ENCODE assay signal across 10 mouse cellular contexts in the genomic region with DNA sequence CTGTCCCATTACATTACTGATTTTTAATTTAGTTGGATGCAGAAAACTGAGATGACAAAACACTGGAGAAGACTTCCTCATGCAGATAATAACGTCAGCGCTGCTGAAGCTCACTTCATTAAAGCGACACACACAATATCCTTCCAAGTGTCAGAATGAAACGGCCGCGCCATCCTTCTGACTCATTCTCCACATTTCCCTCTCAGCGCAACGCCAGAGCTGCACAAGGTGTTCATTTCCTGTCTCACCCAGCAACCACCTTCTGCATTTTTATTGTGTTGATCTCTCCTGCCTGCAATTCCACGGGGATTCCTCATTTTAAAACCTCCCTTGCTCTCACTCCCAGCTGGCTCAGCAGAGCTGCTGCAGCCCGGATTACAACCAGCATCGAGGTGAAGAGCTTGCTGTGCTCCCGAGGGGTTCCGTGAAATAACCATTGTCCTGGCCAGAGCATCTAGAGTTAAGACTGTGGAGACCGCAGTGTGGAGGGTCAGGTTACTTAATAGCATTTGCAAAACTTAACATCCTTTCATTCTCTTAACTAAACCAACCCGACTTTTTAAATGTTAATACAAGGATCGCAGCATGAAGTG.
DNase-seq lines count a peak whose midpoint lies in the region; ATAC-seq lines count a peak whose summit lies in the region.
"Had no signal": no experiment of that assay in that cellular context is flagged by ENCODE, and none has a peak within 500 bp of the region (broad histone marks: within the 10 kb centered on the region; RNA-seq: fewer than 3 reads in every experiment).

No protein-coding gene starts in this region.

- peak overlapping the region; percentile 1; the same call in 1 of the 2 replicates for H3K4me3 ChIP-seq in heart, embryonic 15.5 days
- H3K4me3 ChIP-seq in embryonic facial prominence, embryonic 12.5 days: no peak overlapping the region
- peak overlapping the region; percentile 36; the same call in 1 of the 2 replicates for H3K4me3 ChIP-seq in midbrain, embryonic 10.5 days

- no peaks in the 10 kb centered on the region for H3K27me3 ChIP-seq in heart, embryonic 15.5 days
- H3K27me3 ChIP-seq in embryonic facial prominence, embryonic 12.5 days: no peaks in the 10 kb centered on the region; the same call in 1 of the 2 replicates
- H3K27me3 ChIP-seq in midbrain, embryonic 10.5 days (ENCODE audit: low read depth, poor library complexity, severe bottlenecking): peaks cover 27% of the 10 kb centered on the region

- no peaks in the 10 kb centered on the region for H3K36me3 ChIP-seq in heart, embryonic 15.5 days
- H3K36me3 ChIP-seq in embryonic facial prominence, embryonic 12.5 days: no peaks in the 10 kb centered on the region
- H3K36me3 ChIP-seq in midbrain, embryonic 10.5 days: no peaks in the 10 kb centered on the region

- whole genome bisulfite sequencing in heart, embryonic 15.5 days: 30% methylated on average over 16 of the region's 16 CpGs
- 12% methylated on average over 16 of the region's 16 CpGs for whole genome bisulfite sequencing in embryonic facial prominence, embryonic 12.5 days
- 19% methylated on average over 16 of the region's 16 CpGs for WGBS in midbrain, embryonic 10.5 days

- peak overlapping the region; percentile 35 for H3K9ac ChIP-seq in heart, embryonic 15.5 days
- H3K9ac ChIP-seq in embryonic facial prominence, embryonic 12.5 days: 0 out of 2 replicates have a peak overlapping the region, but pooled peaks have one; percentile 8

- no peak for ATAC-seq in heart, embryonic 15.5 days (replicated peaks; ENCODE audit: insufficient number of reproducible peaks, insufficient read depth, low FRiP score, low read depth)
- peak; percentile 60 for ATAC-seq in CD4-positive, CD25-positive, alpha-beta regulatory T cell, adult 4 months
- ATAC-seq in embryonic facial prominence, embryonic 12.5 days (ENCODE audit: insufficient number of reproducible peaks, insufficient read depth, low FRiP score, low TSS enrichment): no peak
- no peak for ATAC-seq in erythroblast, adult 5-6 weeks (replicated peaks; ENCODE audit: low FRiP score, poor library complexity, severe bottlenecking)

- peak overlapping the region; percentile 52 for H3K4me2 ChIP-seq in heart, embryonic 15.5 days
- peak overlapping the region; percentile 36 for H3K4me2 ChIP-seq in embryonic facial prominence, embryonic 12.5 days (replicated peaks)

- H3K27ac ChIP-seq in heart, embryonic 15.5 days: no peak overlapping the region
- 0 out of 2 replicates have a peak overlapping the region, but pooled peaks have one; percentile 9 for H3K27ac ChIP-seq in embryonic facial prominence, embryonic 12.5 days
- no peak overlapping the region; the same call in 1 of the 2 replicates for H3K27ac ChIP-seq in midbrain, embryonic 10.5 days (replicated peaks)

- DNase-seq in heart, postnatal 36 days: no peak
- no peak for DNase-seq in midbrain, embryonic 10.5 days (ENCODE audit: low spot score)
- no peak for DNase-seq in c-Kit-positive CD71-positive TER-119-positive erythroid progenitor cells, embryonic 14.5 days (ENCODE audit: low spot score)
- DNase-seq in spleen, postnatal 14 days (ENCODE audit: low spot score in 2 of 2): no peak
- DNase-seq: adrenal gland, postnatal 14 days; kidney, adult 9 months had no signal

- peaks cover 21% of the 10 kb centered on the region for H3K4me1 ChIP-seq in heart, embryonic 15.5 days (replicated peaks)
- H3K4me1 ChIP-seq in embryonic facial prominence, embryonic 12.5 days: peaks cover 22% of the 10 kb centered on the region
- H3K4me1 ChIP-seq in midbrain, embryonic 10.5 days: peaks cover 42% of the 10 kb centered on the region

- no peaks in the 10 kb centered on the region for H3K9me3 ChIP-seq in heart, embryonic 15.5 days (replicated peaks)
- H3K9me3 ChIP-seq in embryonic facial prominence, embryonic 12.5 days: 0 out of 2 replicates have a peak, but pooled peaks cover 3% of the 10 kb centered on the region
- H3K9me3 ChIP-seq in midbrain, embryonic 10.5 days (replicated peaks): 0 out of 2 replicates have a peak, but pooled peaks cover 7% of the 10 kb centered on the region

- intact Hi-C loops in heart, postnatal 36 days (cut with DNase I): no loop called here
